Mouse (Mus musculus) frontal cortex, postnatal 36 days (tissue): ENCODE measurements at regions not wholly inside any gene's neighbourhood (a gene's known extent, or its start where the extent isn't known, plus 50 kb on each side); places are given as distances from the start of the nearest gene placed in this dataset.

ENCODE experiments used
- DNase-seq, 2 experiments: peaks; one replicate each; pipeline ENCODE4 v3.0.0; 2022; ENCODE audit warnings: low spot score in 2 of 2

DNA sequence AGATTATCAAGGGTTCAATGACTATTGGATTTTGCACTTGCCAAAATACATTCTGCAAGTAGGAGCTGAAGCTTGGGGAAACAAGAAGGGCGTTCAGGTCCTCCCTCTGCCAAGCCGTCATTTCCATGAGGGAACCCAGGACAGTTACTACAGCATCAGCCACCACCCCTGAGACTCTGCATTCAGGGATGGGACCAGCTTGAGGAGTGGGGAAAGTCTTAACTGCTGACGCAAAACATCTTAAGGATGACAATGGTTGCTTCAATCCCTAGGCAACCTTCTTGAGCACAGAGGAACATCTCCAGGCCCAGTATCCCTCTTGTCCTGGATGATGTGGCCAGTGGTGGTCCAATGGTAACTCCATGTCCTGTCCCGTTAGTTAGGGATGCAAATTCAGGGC, 137.2 kb upstream of the Noct start:
- DNase-seq = no peak

DNA sequence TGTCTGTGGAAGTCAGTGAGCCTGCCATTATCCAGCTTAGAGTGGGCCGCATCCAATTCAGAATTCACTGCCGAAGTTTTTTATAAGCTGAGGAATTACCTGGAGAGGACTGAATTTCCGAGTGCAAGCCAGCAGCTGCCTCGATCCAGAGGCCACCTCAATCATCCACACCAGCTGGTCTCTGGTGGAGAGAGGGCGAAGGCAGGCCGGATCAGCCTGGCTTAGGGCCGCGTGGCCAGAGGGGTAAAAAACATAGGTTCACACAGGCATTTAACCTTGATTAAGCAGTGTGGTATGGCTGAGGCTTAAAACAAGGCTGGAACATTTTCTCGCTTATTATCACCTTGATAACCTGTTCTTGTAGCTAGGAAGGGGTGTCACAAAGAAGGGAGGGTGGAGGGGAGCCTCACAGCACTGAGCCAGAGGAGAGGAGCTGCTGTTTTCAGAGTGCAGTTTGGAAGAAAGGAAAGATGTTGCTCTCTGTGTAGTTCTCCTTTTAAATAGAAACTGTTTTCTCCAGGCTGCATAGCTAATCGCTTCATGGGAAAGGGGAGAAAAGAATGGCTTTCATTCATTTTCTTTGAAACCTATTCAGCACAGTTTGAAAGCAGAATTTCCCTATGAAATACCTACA, 135.1 kb upstream of the Noct start:
- no peak for DNase-seq

DNA sequence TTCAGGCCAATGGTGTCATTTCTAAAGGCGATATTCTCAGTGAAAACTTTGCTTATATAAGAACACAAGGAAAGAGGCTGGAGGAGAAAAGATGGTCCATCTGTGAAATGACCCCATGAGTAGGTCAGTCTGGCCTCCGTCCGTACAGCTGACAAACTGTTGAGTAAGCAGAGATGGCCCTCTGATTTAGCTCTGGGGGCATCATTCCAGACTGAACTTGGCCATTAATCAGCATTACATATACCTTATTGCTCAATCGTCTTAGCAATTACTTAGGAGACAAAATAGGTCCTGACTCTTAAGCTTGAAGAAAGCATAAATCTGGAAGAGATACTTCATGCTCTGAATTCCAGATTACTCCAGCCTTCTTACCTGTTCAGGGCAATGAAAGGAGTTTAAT, 132.8 kb upstream of the Noct start:
- no peak for DNase-seq

DNA sequence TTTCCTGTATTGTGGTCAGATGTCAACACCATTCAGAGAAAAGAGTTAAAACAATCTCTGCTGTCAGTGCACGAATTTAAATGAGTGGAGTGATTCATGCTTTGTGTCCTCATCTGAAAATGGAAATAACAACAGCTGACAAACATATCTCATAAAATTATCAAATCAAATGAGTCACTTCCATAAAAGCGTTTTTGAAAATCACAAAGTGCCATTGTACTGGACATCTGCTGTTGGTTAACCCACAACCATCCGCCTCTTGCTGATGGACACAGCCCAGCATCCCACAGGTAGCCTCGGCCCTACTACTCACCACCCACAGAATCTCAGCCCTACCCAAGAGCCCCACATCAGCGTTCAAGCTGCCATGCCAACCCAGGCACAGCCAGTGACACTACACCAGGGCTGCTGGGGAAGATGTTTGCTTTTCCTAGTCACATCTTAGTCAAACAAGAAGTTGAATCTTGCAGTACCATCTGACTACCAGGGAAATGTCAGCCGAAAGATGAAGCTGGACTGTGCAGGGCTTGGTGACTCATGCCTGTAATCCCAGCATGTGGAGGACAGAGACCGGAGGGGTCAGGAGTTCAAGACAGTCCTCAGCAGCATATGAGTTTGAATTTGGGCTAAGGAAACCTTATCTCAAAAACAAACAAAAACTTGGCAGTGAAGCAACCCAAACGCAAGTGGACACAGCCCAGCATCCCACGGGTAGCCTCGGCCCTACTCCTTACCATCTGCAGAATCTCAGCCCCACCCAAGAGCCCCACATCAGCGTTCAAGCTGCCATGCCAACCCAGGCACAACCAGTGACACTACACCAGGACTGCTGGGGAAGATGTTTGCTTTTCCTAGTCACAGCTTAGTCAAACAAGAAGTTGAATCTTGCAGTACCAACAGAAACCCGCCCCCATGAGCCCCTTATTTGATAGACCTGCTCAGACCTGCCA, 131.9 kb upstream of the Noct start:
- no peak for DNase-seq

DNA sequence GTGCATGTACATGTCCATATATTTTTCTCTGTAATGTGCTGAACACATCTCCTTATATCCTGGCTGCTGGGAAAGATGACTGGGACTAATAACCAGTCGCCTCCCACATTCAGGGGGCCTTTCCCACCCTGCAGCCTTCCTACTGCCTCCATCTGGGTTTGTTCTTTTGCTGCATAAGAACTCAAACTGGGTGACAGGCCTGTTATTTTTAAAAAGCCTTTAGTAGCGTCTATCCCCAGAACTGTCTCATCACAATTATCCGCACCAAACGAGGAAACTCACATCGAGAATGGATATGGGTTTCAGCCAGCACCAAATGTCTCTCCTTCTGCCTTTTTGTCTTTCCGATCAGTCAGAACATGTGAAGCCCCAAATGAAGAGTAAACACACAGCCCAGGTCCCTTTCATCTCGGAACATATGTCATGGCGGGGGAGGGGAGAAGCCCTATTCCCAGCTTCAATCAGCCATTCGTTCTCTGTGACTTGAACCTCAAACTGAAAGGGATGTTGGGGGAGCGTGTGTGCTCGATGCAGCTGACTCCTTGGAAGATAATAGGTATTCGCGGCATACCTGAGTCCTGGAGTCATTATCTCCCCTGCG, 128.3 kb upstream of the Noct start:
- DNase-seq = peak; percentile 61 to 82

DNA sequence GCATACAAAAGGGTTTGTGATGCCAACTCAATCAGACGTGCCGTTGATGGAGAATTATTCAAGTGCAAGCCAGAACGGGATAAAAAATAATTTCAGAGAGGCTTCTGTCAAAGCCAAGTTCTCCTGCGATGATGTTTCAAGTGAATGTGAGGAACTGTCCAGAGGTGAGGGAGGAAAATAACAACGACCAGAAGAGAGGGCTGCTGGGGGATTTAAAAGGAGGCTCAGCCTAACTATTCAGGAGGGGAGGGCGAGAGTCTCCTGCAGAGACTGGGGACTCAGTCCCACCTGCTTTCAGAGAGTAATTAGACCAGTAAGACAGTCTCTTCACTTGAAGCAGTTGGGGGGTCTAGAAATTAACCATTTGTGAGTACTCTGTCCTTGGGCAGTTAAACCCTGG, 127.7 kb upstream of the Noct start:
- no peak for DNase-seq

DNA sequence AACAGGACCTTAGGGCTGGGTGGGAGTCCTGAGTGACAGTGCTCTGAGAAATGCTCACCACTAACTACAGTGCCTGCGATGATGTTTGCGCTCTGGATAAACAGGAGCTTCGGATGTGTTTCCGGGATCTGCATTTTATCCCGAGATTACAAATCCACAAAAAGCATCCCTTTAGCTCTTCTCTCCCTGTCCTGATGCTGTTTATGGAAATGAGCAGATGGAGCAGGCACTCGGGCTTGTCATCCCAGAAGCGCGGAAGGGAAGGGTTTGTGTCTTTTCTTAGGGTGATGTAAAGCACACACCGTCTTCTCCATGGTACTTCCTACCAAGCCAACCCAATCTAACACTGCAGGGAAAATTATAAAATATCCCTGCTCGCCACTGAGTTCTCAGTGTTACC, 126.9 kb upstream of the Noct start:
- DNase-seq = peak; percentile 66 to 73

DNA sequence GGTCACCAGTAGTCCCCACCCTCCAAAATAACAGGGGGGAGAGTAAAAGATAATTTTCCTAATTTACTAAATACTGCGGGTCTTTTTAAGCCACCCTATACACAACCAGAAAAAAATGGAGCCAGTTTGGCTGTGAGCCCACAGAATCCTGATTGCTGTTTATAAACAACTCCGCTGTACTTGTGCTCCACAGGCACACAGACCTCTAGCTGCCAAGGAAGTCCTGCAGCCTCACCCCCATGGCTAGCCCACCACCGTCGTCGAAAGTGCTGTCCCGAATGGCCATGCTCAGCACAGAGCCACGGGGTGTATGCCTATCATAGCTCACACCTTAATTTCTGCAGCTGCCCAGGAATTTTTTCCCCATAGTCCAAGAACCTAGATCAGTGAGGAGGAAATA, 124.3 kb upstream of the Noct start:
- DNase-seq = no peak

DNA sequence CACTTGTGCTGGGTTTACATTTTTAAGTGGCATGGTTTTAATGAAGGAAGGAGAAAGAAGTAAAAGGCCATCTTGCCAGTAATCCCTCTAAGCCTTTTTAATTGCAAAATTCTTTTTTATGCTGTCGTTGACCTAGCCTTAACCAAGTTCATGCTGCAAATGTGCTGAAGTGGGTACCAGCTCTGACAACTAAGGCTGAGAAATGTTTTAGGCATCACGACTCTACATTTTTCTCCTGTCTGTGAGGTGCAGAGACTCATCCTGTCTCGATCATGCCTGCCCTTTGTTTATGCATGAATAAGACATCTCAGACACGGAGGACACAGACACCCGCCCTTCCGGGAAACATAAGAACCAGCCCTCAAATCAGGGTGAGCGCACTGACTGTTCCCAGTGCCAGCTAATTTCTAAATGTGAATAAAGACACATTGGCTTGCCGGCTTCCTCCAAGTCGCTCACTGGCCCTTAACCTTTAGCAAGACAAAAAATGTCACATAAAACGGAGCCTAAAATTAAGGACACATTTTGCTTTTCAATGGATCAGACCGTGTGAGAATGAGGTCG, 115.5 kb upstream of the Noct start:
- no peak for DNase-seq

DNA sequence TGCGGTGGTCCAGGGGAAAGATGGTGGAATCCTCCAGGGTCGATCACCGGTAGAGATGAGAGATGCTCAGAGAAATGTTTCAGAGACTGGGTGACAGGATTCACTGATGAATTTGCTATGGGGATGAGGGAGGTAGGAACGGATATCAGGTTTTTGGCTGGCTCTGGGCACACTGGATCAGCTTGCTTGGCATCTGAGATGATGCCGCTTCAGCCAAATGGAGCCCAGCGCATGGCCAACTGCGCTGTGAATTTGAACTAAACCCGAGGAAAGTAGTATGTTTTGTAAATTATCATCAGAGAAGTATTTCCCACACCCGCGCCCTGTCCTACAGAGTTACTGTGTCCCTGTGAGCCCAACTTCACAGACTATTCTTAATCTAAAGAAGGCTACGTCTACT, 113.0 kb upstream of the Noct start:
- DNase-seq = no peak

DNA sequence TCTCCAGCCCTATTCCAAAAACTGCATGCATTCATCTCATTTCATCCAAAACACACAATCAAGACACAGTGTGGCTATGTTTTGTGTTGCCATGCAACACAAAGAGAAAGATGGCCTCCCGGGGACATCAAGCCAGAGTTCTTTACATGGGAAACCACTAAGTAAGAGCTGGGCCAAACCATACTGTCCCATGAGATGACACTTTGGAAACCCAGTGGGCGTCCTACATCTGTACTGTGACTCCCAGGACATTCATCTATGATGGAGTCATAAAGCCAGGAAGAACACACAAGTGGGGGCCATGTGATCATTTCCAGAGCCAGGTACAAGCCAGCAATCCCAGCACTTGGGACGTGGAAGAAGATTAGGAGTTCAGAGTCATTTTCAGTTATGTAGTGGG, 111.9 kb upstream of the Noct start:
- DNase-seq = no peak

DNA sequence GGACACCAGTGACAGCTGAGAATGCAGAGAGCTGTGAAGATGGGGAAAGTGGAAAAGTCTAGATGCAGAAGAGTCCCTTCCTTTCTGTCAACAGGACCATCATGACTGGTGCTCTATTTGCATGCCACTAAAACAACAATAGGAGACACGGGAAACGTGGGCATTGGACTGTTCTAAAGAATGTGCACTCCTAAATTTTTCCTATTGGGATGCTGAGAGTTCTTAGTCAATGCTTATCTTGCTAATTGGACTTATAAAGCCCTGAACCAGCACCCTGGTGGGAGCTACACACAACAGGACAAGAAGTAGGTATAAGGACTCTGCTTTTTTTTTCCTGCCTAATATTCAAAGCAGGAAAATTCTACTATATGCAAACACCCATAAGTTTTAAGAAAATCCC, 108.3 kb upstream of the Noct start:
- no peak for DNase-seq

DNA sequence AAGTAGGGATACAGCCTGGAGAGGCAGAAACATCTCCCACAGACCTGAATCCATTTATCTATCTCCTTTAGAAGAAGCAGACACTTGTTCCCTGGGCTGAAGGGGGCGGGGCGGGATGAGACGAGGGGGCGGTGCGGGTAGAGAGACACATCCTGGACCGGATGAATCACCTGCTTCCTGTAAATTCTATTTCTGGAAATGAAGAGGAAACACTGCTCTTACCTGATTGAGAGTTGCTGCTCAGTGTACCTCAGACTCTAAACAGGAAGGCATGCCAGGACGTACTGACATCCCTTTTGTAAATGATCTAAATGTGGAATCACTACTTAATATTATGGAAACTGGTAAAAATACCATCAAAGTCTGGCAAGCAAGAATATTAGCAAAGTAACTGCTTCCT, 105.5 kb upstream of the Noct start:
- no peak for DNase-seq

DNA sequence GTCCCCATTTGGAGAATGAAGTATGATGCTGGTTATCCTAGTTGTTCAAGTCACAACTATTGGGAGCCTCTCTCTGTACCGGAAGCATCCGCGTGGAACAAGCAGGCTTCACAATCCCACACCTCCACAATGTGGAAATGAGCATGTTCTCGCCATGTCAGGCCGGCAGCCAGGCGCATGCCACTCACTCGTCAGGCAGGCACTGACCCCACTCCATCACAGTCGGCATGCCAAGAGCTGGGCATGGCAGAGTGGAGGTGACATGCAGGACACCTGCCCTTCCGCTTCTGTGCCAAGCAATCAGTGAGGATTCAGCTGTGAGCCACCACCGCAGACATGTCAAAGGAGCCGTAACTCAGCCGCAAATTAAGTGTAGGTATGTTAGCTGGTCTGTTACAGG, 103.7 kb upstream of the Noct start:
- DNase-seq = no peak

DNA sequence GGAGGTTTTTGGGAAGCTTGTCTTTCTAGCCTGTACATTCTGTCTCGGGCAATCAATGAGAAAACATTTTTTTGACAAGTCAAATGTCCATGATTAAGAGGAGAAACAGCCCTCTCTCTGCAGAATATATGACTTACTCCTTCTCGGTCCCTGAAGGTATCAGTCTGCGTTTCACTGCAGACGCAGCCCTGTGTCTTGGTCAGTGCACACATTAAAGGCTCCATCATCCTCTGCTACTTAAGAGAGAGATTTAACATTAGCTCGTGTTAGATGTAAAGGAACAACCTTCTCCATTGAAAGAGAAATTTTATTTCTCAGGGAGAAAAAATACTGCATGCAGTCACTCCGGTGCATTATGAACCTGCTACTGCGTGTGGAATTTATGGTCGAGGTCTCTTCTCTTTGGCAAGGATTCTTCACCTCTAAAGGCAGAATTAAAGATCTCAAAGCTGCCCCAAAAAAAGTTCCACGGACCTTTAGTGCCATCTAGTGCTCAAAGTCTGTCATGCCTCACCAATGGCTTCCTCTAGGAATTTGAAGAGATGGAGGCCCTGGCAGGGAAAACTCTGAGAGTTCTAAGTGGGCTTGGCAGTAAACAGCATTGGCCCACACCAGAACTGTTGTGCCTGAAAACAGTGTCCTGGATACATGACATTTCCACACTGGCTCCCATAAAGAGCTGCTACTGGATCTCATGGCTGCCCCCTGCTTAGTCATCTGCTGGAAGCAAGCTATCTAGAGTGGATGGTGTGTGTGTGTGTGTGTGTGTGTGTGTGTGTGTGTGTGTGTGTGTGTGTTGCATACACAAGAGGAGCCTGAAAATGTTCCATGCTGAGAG, 102.3 kb upstream of the Noct start:
- DNase-seq = peak; percentile 84 to 89

DNA sequence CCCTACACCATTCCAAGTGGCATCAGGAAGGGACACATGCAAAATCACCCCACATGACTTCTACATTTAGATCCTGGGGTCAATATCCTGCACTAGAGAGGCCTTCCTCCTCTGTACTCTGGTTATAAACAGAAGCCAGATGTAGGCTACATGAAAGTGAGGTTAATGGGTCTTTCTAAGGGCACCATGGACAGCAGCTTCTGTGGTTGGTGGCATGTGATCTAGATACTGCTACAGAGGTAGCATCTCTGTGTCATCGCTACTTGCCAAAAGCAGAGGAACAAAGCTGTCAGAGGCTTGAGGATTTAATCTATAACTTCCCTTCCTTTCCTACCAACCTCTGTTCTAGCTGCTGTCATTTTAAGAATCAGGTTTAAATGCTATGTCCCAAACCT, 101.7 kb upstream of the Noct start:
- no peak for DNase-seq

DNA sequence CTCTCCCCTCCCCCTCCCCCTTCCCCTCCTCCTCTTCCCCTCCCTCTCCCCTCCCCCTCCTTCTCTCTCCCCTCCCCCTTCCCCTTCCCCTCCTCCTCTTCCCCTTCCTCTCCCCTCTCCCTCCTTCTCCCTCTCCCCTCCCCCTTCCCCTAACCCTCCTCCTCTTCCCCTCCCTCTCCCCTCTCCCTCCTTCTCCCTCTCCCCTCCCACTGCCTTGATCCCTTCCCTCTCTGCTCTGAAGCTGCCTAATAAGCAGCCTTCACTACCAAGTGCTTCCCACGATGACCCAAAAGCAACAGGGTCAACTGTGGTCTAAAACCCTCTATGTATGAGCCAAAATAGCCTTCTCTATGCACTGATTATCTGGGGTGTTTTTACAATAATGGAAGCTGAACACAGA, 96.4 kb upstream of the Noct start:
- no peak for DNase-seq

DNA sequence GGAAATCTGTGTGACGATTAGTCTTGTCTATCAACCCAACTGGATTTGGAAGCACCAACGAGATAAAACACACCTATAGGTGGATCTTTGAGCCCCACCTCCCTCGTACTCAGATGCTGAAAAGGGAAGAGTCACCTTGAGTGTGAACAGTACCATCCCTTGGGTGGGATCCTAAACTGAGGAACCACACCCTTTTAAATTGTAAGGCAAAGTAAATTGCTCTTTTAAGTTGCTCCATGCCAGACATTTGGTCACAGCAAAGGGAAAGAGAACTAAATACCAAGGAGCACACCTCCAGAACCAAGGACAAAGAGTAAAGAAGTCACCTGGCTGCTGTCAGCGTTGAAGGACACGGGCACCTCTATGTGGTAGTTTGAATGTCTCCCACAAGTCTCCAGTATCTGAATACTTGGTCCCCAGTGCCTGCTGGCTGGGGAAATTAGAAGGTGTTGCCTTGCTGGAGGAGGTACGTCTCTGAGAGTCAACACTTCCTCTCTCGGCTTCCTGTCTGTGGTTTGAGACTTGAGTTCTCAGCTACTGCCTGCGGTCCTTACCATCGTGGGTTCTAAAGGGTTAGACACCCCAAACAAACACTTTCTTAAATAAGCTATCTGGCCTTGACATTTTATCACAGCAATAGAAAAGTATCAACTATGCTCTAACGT, 95.6 kb upstream of the Noct start:
- DNase-seq = no peak

DNA sequence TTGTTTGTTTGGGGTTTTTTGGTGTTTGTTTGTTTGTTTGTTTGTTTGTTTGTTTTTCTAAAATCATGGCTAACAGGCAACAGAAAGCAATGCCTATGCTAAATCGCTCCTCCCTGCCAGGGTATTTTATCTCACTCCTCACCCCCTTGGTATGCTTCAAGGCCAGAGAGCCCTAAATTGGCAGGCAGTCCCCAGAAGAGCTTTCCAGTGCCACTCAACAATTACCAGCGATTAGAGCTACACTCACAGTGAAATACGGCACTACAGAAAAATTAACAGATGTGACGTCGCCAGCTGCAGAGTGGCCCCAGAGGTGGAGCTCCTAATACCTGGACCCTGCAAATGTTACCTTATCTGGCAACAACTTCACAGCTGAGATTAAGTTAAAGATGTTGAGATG, 93.5 kb upstream of the Noct start:
- no peak for DNase-seq

DNA sequence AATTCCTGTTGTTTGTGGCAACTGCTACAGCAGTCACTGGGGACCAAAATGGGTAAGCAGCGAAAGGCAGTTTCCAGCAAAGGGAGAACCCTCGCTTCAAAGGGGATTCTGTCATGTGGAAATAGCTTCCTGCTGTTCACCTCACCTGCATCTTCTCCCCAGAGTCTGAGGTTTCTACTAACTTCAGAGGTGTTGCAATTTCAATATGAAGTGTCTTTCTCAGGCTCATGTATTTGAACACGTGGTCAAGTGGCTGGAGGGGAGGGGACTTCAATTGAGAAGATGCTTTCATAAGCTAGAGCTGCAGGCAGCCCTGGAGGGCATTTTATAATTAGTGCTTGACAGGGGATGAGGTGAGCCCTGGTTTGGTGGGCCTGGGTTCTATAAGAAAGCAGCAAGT, 92.9 kb upstream of the Noct start:
- no peak for DNase-seq

DNA sequence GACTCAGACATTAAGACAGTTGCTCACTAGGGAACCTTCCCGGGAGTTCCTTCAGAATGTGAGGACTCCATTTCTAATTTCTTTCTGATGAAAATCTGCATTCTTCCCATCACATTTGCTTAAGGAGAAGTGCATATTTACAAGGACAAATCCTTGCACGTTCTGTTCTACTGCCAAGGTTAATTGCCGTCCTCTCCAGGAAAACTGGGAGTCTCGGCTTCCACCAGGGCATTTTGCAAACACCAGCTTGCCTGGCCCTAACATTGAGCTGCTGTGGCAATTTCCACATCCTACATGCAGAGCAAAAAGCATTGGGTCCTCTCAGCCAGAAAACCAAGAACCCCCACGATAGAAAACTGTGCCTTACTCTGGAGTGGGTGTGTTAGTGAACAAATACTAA, 91.5 kb upstream of the Noct start:
- no peak for DNase-seq
